ENCODE assay signal across 23 mouse cellular contexts in genomic region chr1:78428851-78429250, GRCm38 (mm10). TPM values are rescaled to one million over a fixed set of nuclear protein-coding genes. Genes with fewer than 3 reads are reported as not detected.
DNase-seq lines count a peak whose midpoint lies in the region; ATAC-seq lines count a peak whose summit lies in the region.
"Had no signal": no experiment of that assay in that cellular context is flagged by ENCODE, and none has a peak within 500 bp of the region (broad histone marks: within the 10 kb centered on the region; RNA-seq: fewer than 3 reads in every experiment).

No protein-coding gene starts in this region.

- H3K9ac ChIP-seq in forebrain, embryonic 12.5 days: no peak overlapping the region
- no peak overlapping the region for H3K9ac ChIP-seq in forebrain, embryonic 16.5 days (replicated peaks; ENCODE audit: low read depth, low read length)
- no peak overlapping the region for H3K9ac ChIP-seq in midbrain, embryonic 11.5 days (ENCODE audit: low read length)
- no peak overlapping the region for H3K9ac ChIP-seq in midbrain, embryonic 13.5 days (replicated peaks)
- no peak overlapping the region for H3K9ac ChIP-seq in forebrain, embryonic 13.5 days
- H3K9ac ChIP-seq: embryonic facial prominence, embryonic 12.5 days; hindbrain, embryonic 13.5 days; limb, embryonic 15.5 days; liver, embryonic 14.5 days; lung, embryonic 14.5 days; neural tube, embryonic 13.5 days; stomach, embryonic 15.5 days had no signal

- H3K4me2 ChIP-seq in forebrain, embryonic 12.5 days: peak overlapping the region; percentile 27
- no peak overlapping the region for H3K4me2 ChIP-seq in forebrain, embryonic 16.5 days (ENCODE audit: low read length)
- H3K4me2 ChIP-seq in midbrain, embryonic 11.5 days: no peak overlapping the region
- no peak overlapping the region for H3K4me2 ChIP-seq in midbrain, embryonic 13.5 days (replicated peaks)
- peak overlapping the region; percentile 29 for H3K4me2 ChIP-seq in forebrain, embryonic 13.5 days
- H3K4me2 ChIP-seq: embryonic facial prominence, embryonic 12.5 days; hindbrain, embryonic 13.5 days; limb, embryonic 15.5 days; lung, embryonic 14.5 days; neural tube, embryonic 13.5 days; stomach, embryonic 15.5 days had no signal

- H3K4me3 ChIP-seq in forebrain, embryonic 12.5 days (replicated peaks): no peak overlapping the region
- H3K4me3 ChIP-seq in forebrain, embryonic 16.5 days (replicated peaks; ENCODE audit: low read length): no peak overlapping the region
- no peak overlapping the region for H3K4me3 ChIP-seq in midbrain, embryonic 11.5 days (ENCODE audit: low read depth, low read length)
- H3K4me3 ChIP-seq in midbrain, embryonic 13.5 days (replicated peaks): no peak overlapping the region
- no peak overlapping the region; the same call in 1 of the 2 replicates for H3K4me3 ChIP-seq in forebrain, embryonic 13.5 days
- H3K4me3 ChIP-seq: embryonic facial prominence, embryonic 12.5 days; erythroblast, embryonic 14.5 days; gastrocnemius, adult 2 months; hindbrain, embryonic 13.5 days; limb, embryonic 15.5 days; neural tube, embryonic 13.5 days; stomach, embryonic 15.5 days had no signal

- H3K36me3 ChIP-seq in forebrain, embryonic 12.5 days (replicated peaks): peaks cover 4% of the 10 kb centered on the region; the same call in 1 of the 2 replicates
- H3K36me3 ChIP-seq in forebrain, embryonic 16.5 days (ENCODE audit: control insufficient read depth, insufficient read depth): no peaks in the 10 kb centered on the region
- H3K36me3 ChIP-seq in midbrain, embryonic 11.5 days (ENCODE audit: control insufficient read depth, insufficient read depth, low read length): peaks cover 2% of the 10 kb centered on the region; the same call in 1 of the 2 replicates
- peaks cover 9% of the 10 kb centered on the region for H3K36me3 ChIP-seq in midbrain, embryonic 13.5 days
- H3K36me3 ChIP-seq in forebrain, embryonic 13.5 days (ENCODE audit: poor library complexity, severe bottlenecking): peaks cover 12% of the 10 kb centered on the region

- H3K4me1 ChIP-seq in forebrain, embryonic 12.5 days: peaks cover 18% of the 10 kb centered on the region
- no peaks in the 10 kb centered on the region; the same call in 1 of the 2 replicates for H3K4me1 ChIP-seq in forebrain, embryonic 16.5 days (replicated peaks; ENCODE audit: control insufficient read depth, insufficient read depth, low read length)
- H3K4me1 ChIP-seq in midbrain, embryonic 11.5 days (ENCODE audit: control insufficient read depth, insufficient read depth, low read length): peaks cover 4% of the 10 kb centered on the region; the same call in 1 of the 2 replicates
- peaks cover 20% of the 10 kb centered on the region for H3K4me1 ChIP-seq in midbrain, embryonic 13.5 days (replicated peaks)
- peaks cover 22% of the 10 kb centered on the region for H3K4me1 ChIP-seq in forebrain, embryonic 13.5 days
- H3K4me1 ChIP-seq: stomach, embryonic 15.5 days had no signal

- no peaks in the 10 kb centered on the region for H3K9me3 ChIP-seq in forebrain, embryonic 12.5 days
- no peaks in the 10 kb centered on the region for H3K9me3 ChIP-seq in forebrain, embryonic 16.5 days (ENCODE audit: control insufficient read depth, low read length)
- no peaks in the 10 kb centered on the region for H3K9me3 ChIP-seq in midbrain, embryonic 11.5 days (ENCODE audit: control insufficient read depth, low read length)
- no peaks in the 10 kb centered on the region for H3K9me3 ChIP-seq in midbrain, embryonic 13.5 days
- H3K9me3 ChIP-seq in forebrain, embryonic 13.5 days (replicated peaks): no peaks in the 10 kb centered on the region
- H3K9me3 ChIP-seq: embryonic facial prominence, embryonic 12.5 days; hindbrain, embryonic 13.5 days; limb, embryonic 15.5 days; neural tube, embryonic 13.5 days; stomach, embryonic 15.5 days had no signal

- H3K27ac ChIP-seq in forebrain, embryonic 12.5 days: no peak overlapping the region
- H3K27ac ChIP-seq in forebrain, embryonic 16.5 days (ENCODE audit: low read length): no peak overlapping the region
- H3K27ac ChIP-seq in midbrain, embryonic 11.5 days (ENCODE audit: low read depth, low read length): no peak overlapping the region
- H3K27ac ChIP-seq in midbrain, embryonic 13.5 days: no peak overlapping the region
- H3K27ac ChIP-seq in forebrain, embryonic 13.5 days: no peak overlapping the region
- H3K27ac ChIP-seq: embryonic facial prominence, embryonic 12.5 days; gastrocnemius, adult 2 months; hindbrain, embryonic 13.5 days; limb, embryonic 15.5 days; liver, embryonic 14.5 days; neural tube, embryonic 13.5 days; stomach, embryonic 15.5 days had no signal

- WGBS in forebrain, embryonic 12.5 days: 8% methylated on average over 11 of the region's 11 CpGs
- 11% methylated on average over 11 of the region's 11 CpGs for WGBS in forebrain, embryonic 16.5 days
- WGBS in midbrain, embryonic 11.5 days: 19% methylated on average over 11 of the region's 11 CpGs
- WGBS in midbrain, embryonic 13.5 days: 10% methylated on average over 11 of the region's 11 CpGs
- 8% methylated on average over 11 of the region's 11 CpGs for WGBS in forebrain, embryonic 13.5 days

- peaks cover 24% of the 10 kb centered on the region for H3K27me3 ChIP-seq in forebrain, embryonic 12.5 days
- peaks cover 4% of the 10 kb centered on the region; the same call in 1 of the 2 replicates for H3K27me3 ChIP-seq in forebrain, embryonic 16.5 days (replicated peaks; ENCODE audit: control insufficient read depth, insufficient read depth, low read length)
- no peaks in the 10 kb centered on the region for H3K27me3 ChIP-seq in midbrain, embryonic 11.5 days (ENCODE audit: control insufficient read depth, insufficient read depth, low read length)
- 0 out of 2 replicates have a peak, but pooled peaks cover 8% of the 10 kb centered on the region for H3K27me3 ChIP-seq in midbrain, embryonic 13.5 days
- peaks cover 22% of the 10 kb centered on the region for H3K27me3 ChIP-seq in forebrain, embryonic 13.5 days
- H3K27me3 ChIP-seq: embryonic facial prominence, embryonic 12.5 days; hindbrain, embryonic 13.5 days; limb, embryonic 15.5 days; neural tube, embryonic 13.5 days; stomach, embryonic 15.5 days had no signal

- no peak for ATAC-seq in forebrain, embryonic 12.5 days (ENCODE audit: low FRiP score)
- ATAC-seq in forebrain, embryonic 16.5 days: no peak
- no peak for ATAC-seq in midbrain, embryonic 11.5 days (ENCODE audit: low FRiP score)
- ATAC-seq in midbrain, embryonic 13.5 days: no peak
- ATAC-seq in forebrain, embryonic 13.5 days: no peak

- DNase-seq in midbrain, embryonic 11.5 days (ENCODE audit: low spot score, missing footprints): peak; percentile 91
- peak; percentile 71 for DNase-seq in retina, postnatal 1 day
- DNase-seq in adrenal gland, postnatal 10 days: no peak
- DNase-seq: adrenal gland, postnatal 14 days; cerebellum, adult 8-10 months; cerebellum, postnatal 36 days; gastrocnemius, adult 2 months; kidney, adult 8-10 months; kidney, postnatal 14 days; left cerebral cortex, postnatal 4 days; lung, embryonic 14.5 days; thymus, postnatal 25 days had no signal

RNA-seq across cellular contexts. Expression of gene Farsb, which starts 59.8 kb away (rescaled TPM):
- 136 and 139 TPM in 2 replicates for polyA plus RNA-seq in forebrain, embryonic 12.5 days (2016; fragmentation: Nextera tagmentation; extraction: Ambion mirVana)
- polyA plus RNA-seq in forebrain, embryonic 16.5 days (2015; fragmentation: Nextera tagmentation; extraction: Ambion mirVana): 168 and 172 TPM in 2 replicates
- polyA plus RNA-seq in midbrain, embryonic 11.5 days (2014; fragmentation: Nextera tagmentation; extraction: Ambion mirVana): 154 and 164 TPM in 2 replicates
- 138 and 140 TPM in 2 replicates for polyA plus RNA-seq in midbrain, embryonic 13.5 days (2015; fragmentation: Nextera tagmentation; extraction: Ambion mirVana)
- 142 and 145 TPM in 2 replicates for polyA plus RNA-seq in forebrain, embryonic 13.5 days (2015; fragmentation: Nextera tagmentation; extraction: Ambion mirVana)
- total RNA-seq in adrenal gland, postnatal 10 days (2021): 10 to 100 TPM; 58.7 to 60.2 TPM

Comparison
In these comparisons a context has a peak if more than half of its experiments do, and no peak if none do; other contexts are left out.
1. H3K4me2 ChIP-seq: peak in forebrain, embryonic 12.5 days (single experiment) and forebrain, embryonic 13.5 days (single experiment); none in forebrain, embryonic 16.5 days (single experiment), midbrain, embryonic 11.5 days (single experiment) and midbrain, embryonic 13.5 days (single experiment).